Mouse (Mus musculus) heart, adult 2 months (tissue): ENCODE measurements around the gene Lrrc59.

Experiments
- CTCF ChIP-seq: fragments of 200-600 bp; IDR thresholded peaks from 2 replicates; pipeline ENCODE4 v1.8.1; 2022; ENCODE audit warnings: antibody characterized with exemption, mild to moderate bottlenecking, moderate library complexity
- POLR2A ChIP-seq: fragments of 200-500 bp; IDR thresholded peaks from 2 replicates; pipeline ENCODE4 v1.6.1; 2011; ENCODE audit warnings: mild to moderate bottlenecking, low read depth, low read length, control low read depth; ENCODE audit not compliant: insufficient read depth

GRCm38 (mm10) chr11:94617646-94618045, 11.9 kb upstream of the Lrrc59 start:
- TF ChIP-seq POLR2A = no peak
- no peak for TF ChIP-seq CTCF
